Mouse (Mus musculus) liver, embryonic 18 days (tissue): ENCODE results near the gene Pigyl. TPM values are rescaled to one million over a fixed set of nuclear protein-coding genes. Genes with fewer than 3 reads are reported as not detected.

Source experiments
- polyA plus RNA-seq: library from polyadenylated mRNA; depleted of rRNA; stranded (reverse); fragments of >200 nt; gene quantifications from 2 replicates; pipeline ENCODE4 v1.2.3, GENCODE M21; 2012; rRNA removed

Pigyl gene
- 27.8 and 33.3 TPM in 2 replicates for polyA plus RNA-seq

GRCm38 (mm10) chr9:22156497-22157245 is at the start of gene Pigyl:
Pigyl (plus strand) TSS chr9:22156846.

DNA sequence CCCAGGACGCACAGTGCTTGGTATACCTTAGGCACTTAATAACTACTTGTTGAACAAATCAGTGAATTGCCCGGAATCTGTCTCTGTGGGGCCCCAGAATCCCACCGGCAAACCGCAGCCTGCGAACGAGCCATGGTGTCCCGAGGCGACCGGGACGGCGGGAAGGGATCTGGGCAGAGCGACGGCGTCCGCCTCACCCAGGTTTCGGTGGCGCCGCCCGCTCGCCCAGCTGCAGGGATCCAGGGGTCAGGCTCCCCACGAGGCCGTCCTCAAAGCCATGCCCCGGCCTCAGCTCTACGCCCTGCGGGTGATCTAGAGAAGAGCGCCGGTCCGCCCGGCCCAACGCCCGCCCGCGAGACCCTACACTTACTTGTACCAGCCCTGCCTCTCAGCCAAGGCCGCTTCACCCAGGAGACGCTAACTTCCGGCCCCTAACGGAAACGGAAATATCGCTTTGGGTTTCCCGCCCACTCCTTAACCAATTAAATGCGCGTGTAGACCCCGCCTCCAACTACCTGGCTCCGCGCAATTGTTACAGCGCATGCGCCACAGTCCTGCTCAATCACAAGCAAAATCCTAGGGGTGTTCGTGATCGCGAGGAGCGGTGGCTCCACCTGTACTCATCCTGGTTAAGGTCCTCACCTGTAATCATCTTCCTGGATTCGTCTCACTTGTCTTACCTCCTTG is 39.8 kb upstream of the Pigyl start, which contains the start of gene Elof1:
Gene Elof1, minus strand, starts transcription at position 433 of the 687 bp plus-strand sequence.

GRCm38 (mm10) chr9:22135644-22136390 is 20.8 kb upstream of the Pigyl start, which contains the start of gene Acp5:
Acp5 (minus strand) TSS chr9:22135711.

DNA sequence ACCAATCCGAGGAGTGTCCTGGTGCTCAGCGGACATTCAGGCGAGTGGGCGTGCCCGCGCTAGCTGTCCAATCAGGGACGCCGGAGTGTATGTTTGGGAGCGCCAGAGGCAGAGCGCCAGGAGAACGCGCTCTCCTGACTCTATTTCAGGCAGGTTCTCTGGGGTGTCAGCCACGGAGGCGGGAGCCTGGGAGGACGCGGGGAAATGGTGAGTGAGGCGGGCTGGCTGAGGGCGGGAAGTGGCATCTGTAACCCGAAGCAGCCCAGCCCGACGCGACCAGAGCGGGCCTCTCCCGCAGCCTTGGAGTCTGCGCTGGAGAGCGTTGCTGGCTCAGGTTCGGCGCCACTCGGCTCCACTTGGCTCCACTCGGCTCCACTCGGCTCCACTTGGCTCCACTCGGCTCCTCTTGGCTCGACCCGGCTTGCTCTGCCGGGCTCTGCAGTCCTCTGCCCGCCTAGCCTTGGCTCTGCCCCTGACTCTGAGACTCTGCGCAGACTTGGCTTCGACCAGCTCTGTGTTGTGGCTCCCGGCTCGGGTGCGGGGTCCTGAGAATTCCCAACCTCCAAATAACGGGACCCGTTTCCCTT is 31.5 kb downstream of the Pigyl start, which contains the start of gene Zfp872:
Gene Zfp872, plus strand, starts transcription at position 66 of the 587 bp plus-strand sequence.

Other genes starting within 250 kb of the Pigyl start
- gene Rab3d, start 238.7 kb upstream of the Pigyl start, polyA plus RNA-seq, result 18.4 and 22.1 TPM in 2 replicates
- 4.7 and 5.0 TPM in 2 replicates for gene Ccdc159, start 229.4 kb upstream of the Pigyl start, polyA plus RNA-seq
- 183 and 222 TPM in 2 replicates for gene Tmem205, start 229.3 kb upstream of the Pigyl start, polyA plus RNA-seq
- 8.6 and 10.1 TPM in 2 replicates for gene Plppr2, start 219.8 kb upstream of the Pigyl start, polyA plus RNA-seq
- gene Swsap1, start 201.1 kb upstream of the Pigyl start, polyA plus RNA-seq, result 1.4 and 1.6 TPM in 2 replicates
- 51.5 and 56.7 TPM in 2 replicates for gene Epor, start 193.3 kb upstream of the Pigyl start, polyA plus RNA-seq
- 0.31 and 0.53 TPM in 2 replicates for gene Rgl3, start 167.4 kb upstream of the Pigyl start, polyA plus RNA-seq
- gene Ccdc151, start 154.2 kb upstream of the Pigyl start, polyA plus RNA-seq, result 0.02 TPM in 2 replicates
- gene Prkcsh, start 154.0 kb upstream of the Pigyl start, polyA plus RNA-seq, result 61.1 and 69.2 TPM in 2 replicates
- gene Elavl3, start 104.8 kb upstream of the Pigyl start, polyA plus RNA-seq, result under 0.01 and 0.01 TPM in 2 replicates
- not detected in 2 replicates for gene Gm49318, start 85.6 kb upstream of the Pigyl start, polyA plus RNA-seq
- 9.9 and 13.0 TPM in 2 replicates for gene Zfp653, start 85.5 kb upstream of the Pigyl start, polyA plus RNA-seq
- gene Ecsit, start 71.4 kb upstream of the Pigyl start, polyA plus RNA-seq, result 14.9 and 15.9 TPM in 2 replicates
- gene Cnn1, start 57.6 kb upstream of the Pigyl start, polyA plus RNA-seq, result 0.42 and 0.54 TPM in 2 replicates
- gene Elof1, start 39.7 kb upstream of the Pigyl start, polyA plus RNA-seq, result 51.8 and 57.2 TPM in 2 replicates
- gene Acp5, start 21.1 kb upstream of the Pigyl start, polyA plus RNA-seq, result 142 and 178 TPM in 2 replicates
- gene Zfp872, start 31.2 kb downstream of the Pigyl start, polyA plus RNA-seq, result 0.02 and 0.04 TPM in 2 replicates
- 4.5 and 4.6 TPM in 2 replicates for gene Zfp809, start 68.9 kb downstream of the Pigyl start, polyA plus RNA-seq
- 0.53 and 0.61 TPM in 2 replicates for gene Zfp599, start 103.0 kb downstream of the Pigyl start, polyA plus RNA-seq
- 4.1 and 4.8 TPM in 2 replicates for gene Zfp810, start 150.8 kb downstream of the Pigyl start, polyA plus RNA-seq
- gene Anln, start 232.3 kb downstream of the Pigyl start, polyA plus RNA-seq, result 9.3 and 11.3 TPM in 2 replicates